Mouse (Mus musculus): ENCODE results near the gene Tubb4a.
"Not testable (repeated sequence)": the region's sequence is repeated elsewhere in the genome, so short reads cannot be mapped to it uniquely, and the experiment has no call there.

Tubb4a gene

DNA sequence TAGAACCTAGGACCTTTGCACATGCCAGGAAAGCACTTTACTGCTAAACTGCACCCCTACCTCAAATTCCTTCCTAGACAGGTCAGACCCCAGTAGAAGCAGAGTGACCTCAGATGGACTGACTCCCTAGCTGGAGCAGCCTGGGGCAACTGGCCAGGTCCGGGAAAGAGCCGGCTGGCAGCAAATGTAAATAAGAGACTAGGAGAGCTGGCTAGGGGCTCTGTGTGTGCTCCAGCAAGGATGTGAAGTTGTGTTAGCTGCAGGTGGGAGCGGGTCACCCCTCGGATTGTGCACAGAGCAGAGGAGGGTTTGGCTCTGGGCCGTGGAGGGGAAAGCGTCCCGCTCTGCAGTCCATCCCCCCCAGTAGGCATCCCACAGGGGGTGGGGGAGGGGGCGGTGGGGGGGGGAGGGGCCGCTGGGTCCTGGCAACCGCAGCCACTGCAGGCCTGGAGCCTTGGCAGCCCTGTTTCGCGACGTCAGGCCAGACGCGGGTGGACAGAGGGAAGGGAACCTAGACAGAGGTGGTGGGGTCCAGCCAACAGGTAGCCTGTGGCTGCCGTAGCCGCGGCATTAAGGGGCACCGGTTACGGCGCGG, 28.6 kb downstream of the Tubb4a start, which contains the start of gene Crb3:
Gene Crb3, plus strand, starts transcription at position 215 of the 595 bp plus-strand sequence.
- no peak for DNase-seq (ENCODE audit: low spot score)

DNA sequence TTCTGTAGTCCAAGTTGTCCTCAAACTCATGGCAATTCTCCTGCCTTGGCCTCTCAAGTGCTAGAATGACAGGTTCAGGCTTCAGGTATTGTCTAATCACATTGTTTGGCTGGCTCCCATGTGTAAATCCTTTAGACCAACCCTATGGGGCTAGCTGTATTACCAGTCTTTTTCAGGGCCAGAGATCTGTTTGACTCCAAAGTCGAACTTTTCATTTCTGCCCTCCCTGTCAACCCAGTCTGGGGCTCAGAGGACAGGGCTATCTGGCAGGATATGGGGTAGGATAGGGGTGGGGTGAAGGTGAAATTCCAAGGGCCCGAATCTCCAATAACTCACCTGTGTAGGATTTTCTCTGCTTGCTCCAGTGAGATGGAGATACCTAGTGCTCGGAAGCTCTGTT, 31.3 kb downstream of the Tubb4a start:
- DNase-seq (ENCODE audit: low spot score), result no peak

DNA sequence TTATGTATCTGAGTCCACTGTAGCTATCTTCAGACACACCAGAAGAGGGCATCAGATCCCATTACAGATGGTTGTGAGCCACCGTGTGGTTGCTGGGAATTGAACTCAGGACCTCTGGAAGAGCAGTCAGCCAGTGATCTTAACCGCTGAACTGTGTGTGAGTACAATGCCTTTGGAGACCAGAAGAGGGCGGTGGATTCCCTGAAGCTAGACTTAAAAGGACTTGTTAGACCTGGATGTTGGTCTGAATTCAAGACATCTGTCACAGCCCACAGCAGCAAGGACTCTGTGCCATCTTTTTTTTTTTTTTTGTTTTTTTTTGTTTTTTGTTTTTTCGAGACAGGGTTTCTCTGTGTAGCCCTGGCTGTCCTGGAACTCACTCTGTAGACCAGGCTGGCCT, 35.9 kb downstream of the Tubb4a start:
- not testable (repeated sequence) for DNase-seq (ENCODE audit: low spot score)

DNA sequence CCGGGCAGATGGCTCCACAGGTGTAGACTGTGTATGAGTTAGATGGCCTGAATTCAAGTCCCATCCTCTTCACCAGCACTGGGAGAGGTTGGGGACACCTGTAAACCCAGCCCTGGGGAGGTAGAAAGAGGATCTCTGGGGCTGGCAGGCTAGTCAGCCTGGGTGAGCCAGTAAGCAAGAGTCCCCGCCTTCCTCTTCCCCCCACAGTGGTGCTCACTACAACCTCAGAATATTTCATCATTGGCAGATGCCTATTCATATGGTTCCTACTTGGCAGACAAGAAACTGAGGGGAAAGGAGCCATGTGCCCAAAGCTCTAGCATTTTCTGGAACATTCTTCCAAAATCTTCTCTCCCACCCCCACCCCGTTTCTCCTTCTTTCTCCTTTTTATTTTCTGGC, 38.8 kb downstream of the Tubb4a start:
- DNase-seq (ENCODE audit: low spot score), result no peak

DNA sequence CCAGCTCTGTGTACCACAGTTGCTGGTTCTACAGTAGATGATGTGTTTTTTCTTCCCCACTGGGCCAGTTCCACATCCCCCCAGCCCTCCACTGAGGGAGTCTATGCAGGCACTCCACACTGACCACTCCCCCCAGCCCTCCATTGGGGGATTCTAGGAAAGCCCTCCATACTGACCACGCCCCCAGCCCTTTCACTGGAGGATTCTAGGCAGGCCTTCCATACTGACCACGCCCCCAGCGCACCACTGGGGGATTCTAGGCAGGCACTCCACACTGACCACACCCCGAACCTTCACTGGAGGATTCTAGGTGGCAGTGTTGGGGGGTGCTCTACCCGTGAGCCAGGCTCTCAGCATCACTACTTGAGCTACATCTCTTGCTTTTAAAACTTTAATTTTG, 40.2 kb downstream of the Tubb4a start:
- DNase-seq (ENCODE audit: low spot score), result no peak

DNA sequence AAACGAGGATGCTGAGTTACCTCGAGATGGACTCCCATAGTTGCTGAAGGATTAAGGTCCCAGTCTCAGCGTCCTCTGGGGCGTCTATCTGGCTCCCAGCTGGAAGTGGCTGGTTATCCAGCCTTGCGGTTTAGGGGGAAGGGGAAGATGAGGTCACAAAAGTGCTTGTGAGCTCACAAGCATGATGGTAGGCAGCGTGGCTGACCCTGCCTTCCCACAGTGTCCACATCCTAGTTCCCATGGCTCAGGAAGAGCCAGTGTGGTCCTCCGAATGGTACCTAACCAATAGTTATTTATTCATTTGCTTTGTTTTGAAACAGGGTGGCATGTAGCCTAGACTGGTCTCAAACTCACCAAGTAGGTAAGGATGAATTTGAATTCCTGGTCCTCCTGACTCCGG, 46.0 kb downstream of the Tubb4a start, which contains the start of gene Slc25a41:
Gene Slc25a41, minus strand, starts transcription at position 101 of the 400 bp plus-strand sequence.
- DNase-seq (ENCODE audit: low spot score), result no peak

DNA sequence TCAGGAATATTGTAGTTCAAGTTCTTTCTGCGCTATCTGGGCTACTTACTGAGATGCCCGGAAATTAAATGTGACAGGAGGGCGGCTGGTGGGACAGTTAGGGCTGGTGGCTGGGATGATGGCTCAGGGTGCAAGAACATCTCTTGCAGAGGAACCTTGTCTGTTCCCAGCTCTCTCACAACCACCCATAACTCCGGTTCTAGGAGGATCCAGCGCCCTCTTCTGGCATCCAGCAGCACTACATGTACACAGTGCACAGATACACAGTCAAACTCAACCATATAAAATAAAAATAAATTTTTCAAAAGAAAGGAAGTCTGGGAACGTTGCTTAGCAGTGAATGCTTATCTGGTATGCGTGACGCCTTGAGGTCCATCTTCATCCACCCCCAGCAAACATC, 48.6 kb downstream of the Tubb4a start:
- DNase-seq (ENCODE audit: low spot score), result no peak

DNA sequence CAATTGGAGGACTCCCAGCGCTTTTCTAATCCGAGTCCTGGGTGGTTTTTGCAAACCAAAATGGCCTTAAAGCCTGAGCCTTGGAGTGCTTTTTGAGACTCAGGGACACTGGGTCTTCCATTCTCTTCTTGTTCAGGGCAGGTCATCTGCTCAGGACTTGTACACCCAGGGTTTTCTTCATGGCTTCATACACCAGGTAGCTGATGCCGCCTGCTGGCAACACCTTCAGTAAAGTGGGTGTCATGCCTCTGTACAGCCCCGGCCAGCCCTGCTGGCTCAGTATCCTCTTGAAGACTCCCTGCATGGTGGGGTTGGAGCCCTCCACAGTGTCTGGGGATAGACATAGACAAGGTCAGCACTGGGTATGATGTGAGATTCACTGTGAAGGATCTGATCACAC, 54.7 kb downstream of the Tubb4a start:
- no peak for DNase-seq (ENCODE audit: low spot score)

DNA sequence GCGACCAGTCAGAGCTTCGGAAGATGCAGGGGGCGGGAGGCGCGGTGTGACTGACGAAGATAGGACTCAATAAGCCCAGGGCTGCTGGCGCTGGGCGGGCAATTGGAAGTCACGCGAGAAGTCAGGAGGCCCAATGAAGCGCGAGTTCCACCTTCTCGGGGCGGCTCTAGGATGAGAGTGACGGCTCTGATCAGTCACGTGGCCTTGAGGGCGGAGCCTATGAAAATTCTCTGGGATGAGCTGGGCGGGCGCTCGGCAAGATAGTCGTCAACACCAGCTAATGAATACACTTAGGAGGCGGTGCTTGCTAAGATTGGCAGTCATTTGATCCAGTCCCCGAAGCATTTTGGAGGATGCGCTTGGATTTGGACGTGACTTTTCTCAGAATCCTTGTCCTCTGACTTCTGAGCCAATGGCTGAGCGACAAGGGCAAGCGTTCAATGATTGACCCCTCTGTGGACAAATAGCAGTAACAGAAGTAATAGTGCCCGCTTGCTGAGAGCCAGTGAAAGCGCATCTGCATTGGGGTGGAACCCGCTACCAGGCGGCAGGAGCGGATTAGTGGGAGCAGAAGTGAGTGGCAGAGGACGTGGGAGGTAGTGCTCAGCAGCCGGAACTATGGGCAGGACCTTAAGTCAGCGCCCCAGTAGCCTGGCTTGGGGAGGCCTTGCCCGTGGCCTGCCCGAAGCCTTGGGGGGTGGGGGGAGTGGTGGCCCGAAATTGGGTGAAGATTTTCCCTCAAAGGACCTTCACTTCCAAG, 55.7 kb downstream of the Tubb4a start:
- DNase-seq (ENCODE audit: low spot score), result peak; percentile 94

DNA sequence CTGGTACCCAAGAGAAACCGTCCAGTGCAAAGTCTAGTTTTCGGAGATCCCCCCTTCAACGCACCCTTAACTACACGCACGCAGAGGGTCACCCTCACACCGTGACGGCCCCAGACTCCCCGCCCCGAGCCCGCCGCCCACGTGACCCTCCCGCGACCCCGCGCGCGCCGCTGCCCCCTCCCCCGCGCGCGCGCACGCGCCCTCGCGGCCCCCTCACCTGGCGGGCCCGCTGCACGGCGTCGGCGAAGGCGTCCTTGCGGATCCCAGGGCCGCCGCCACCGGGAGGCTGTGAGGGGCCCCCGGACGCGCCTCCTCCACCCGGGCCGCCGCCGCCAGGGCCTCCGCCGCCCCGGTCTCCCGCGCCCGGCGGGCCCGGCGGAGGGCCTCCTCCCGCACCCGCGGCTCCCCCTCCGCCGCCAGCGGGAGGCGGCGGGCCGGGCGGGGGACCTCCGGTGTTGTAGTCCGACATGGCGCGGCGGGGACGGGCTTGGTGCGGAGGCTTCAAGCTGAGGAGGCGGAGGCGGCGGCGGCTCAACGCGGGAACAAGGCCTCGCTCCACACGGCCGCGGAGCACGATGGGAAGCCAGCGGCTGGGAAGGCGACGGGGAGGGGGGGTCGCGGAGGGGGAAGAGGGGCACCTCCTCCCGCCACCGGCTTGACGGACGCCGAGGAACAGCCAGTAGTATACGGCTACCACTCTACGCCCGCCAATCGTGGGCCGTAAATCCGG, 56.5 kb downstream of the Tubb4a start, which contains the start of gene Khsrp:
Gene Khsrp, minus strand, starts transcription at position 592 of the 730 bp plus-strand sequence.
- peak; percentile 31 for DNase-seq (ENCODE audit: low spot score)

Measured in urinary bladder, postnatal 25 days (tissue).